Mouse (Mus musculus) hindbrain, embryonic 16.5 days (tissue): ENCODE measurements at regions not wholly inside any gene's neighbourhood (a gene's known extent, or its start where the extent isn't known, plus 50 kb on each side); places are given as distances from the start of the nearest gene placed in this dataset.
"Not testable (repeated sequence)": the region's sequence is repeated elsewhere in the genome, so short reads cannot be mapped to it uniquely, and the experiment has no call there.

ENCODE experiments used
- ATAC-seq: fragments of 200-750 bp; cut with Nextera tagmentation; 2 replicates; pipeline ENCODE4 v1.8.0; 2017; ENCODE audit warnings: moderate TSS enrichment, moderate library complexity
- H3K27ac ChIP-seq: fragments of 300-500 bp; sonication (generic); 2 replicates; pipeline ENCODE4 v1.5.1; 2014; ENCODE audit warnings: low read depth, mild to moderate bottlenecking, control low read depth, low read length, moderate library complexity
- H3K27me3 ChIP-seq: fragments of 300-500 bp; sonication (generic); replicated peaks from 2 replicates; pipeline ENCODE4 v1.6.1; 2014; ENCODE audit warnings: low read length; ENCODE audit not compliant: control insufficient read depth, insufficient read depth
- H3K36me3 ChIP-seq: fragments of 300-500 bp; sonication (generic); 2 replicates; pipeline ENCODE4 v1.6.1; 2014; ENCODE audit warnings: mild to moderate bottlenecking, low read length, moderate library complexity, mixed read lengths; ENCODE audit not compliant: control insufficient read depth, insufficient read depth
- H3K4me1 ChIP-seq: fragments of 300-500 bp; sonication (generic); 2 replicates; pipeline ENCODE4 v1.6.1; 2014; ENCODE audit warnings: low read depth, low read length; ENCODE audit not compliant: control insufficient read depth, insufficient read depth
- H3K4me2 ChIP-seq: fragments of 300-500 bp; sonication (generic); 2 replicates; pipeline ENCODE4 v1.6.1; 2014; ENCODE audit warnings: mild to moderate bottlenecking, low read length, control low read depth, moderate library complexity
- H3K4me3 ChIP-seq: fragments of 300-500 bp; sonication (generic); 2 replicates; pipeline ENCODE4 v1.5.1; 2014; ENCODE audit warnings: mild to moderate bottlenecking, low read length, control low read depth, moderate library complexity
- H3K9ac ChIP-seq: fragments of 300-500 bp; sonication (generic); 2 replicates; pipeline ENCODE4 v1.6.1; 2014; ENCODE audit warnings: low read depth, mild to moderate bottlenecking, control low read depth, low read length, moderate library complexity
- H3K9me3 ChIP-seq: fragments of 300-500 bp; sonication (generic); 2 replicates; pipeline ENCODE4 v1.6.1; 2014; ENCODE audit warnings: mild to moderate bottlenecking, low read length, moderate library complexity; ENCODE audit not compliant: control insufficient read depth
- WGBS: fragments of 180-500 bp; shearing (Covaris S2); extraction: QIAGEN DNeasy Blood & Tissue Kit; methylation state at CpG from one replicate; pipeline ENCODE4 v1.1.7; 2014; 5-methylcytosine and 5-hydroxymethylcytosine counted together

DNA sequence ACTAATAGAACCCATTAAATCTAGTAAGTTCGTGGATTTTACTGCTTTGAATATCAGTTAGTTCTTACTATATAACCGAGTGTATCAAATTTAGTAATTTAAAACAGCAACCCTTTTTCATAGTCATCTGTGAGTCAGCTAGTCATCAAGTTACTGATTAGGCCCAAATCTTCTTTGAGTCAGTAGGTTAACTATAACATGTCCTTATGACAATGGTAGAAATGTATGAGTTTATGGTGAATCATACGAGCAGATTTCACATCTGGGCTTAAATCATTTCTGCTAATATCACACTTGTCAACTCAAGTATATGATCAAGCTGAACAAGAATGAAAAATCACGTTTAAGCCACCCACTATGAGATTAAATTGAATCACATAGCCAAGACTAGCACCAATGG, 226.7 kb upstream of the Arx start:
- H3K4me2 ChIP-seq = no peak overlapping the region
- ATAC-seq = no peak
- WGBS = 76% methylated on average over 4 of the region's 4 CpGs

GRCm38 (mm10) chrX:93068884-93069283, 217.4 kb upstream of the Arx start:
- WGBS = 69% methylated on average over 7 of the region's 7 CpGs
- no peak overlapping the region for H3K9ac ChIP-seq
- no peak overlapping the region for H3K4me2 ChIP-seq
- no peak overlapping the region for H3K4me3 ChIP-seq
- H3K9me3 ChIP-seq = no peaks in the 10 kb centered on the region
- H3K36me3 ChIP-seq = no peaks in the 10 kb centered on the region
- no peaks in the 10 kb centered on the region for H3K4me1 ChIP-seq
- H3K27ac ChIP-seq = no peak overlapping the region
- ATAC-seq = no peak
- no peaks in the 10 kb centered on the region for H3K27me3 ChIP-seq

More for the DNA sequence above, 226.7 kb upstream of the Arx start:
- Histone ChIP-seq H3K9me3 (no peaks in the 10 kb centered on the region), H3K36me3 (no peaks in the 10 kb centered on the region), H3K4me1 (no peaks in the 10 kb centered on the region), H3K9ac (no peak overlapping the region), H3K27me3 (no peaks in the 10 kb centered on the region), H3K4me3 (no peak overlapping the region), H3K27ac (no peak overlapping the region)

GRCm38 (mm10) chrX:93069569-93070289, 216.5 kb upstream of the Arx start:
- Histone ChIP-seq H3K4me1 (no peaks in the 10 kb centered on the region), H3K27ac (no peak overlapping the region), H3K27me3 (no peaks in the 10 kb centered on the region), H3K36me3 (no peaks in the 10 kb centered on the region), H3K9me3 (no peaks in the 10 kb centered on the region), H3K9ac (no peak overlapping the region), H3K4me2 (peak overlapping the region; percentile 52), H3K4me3 (0 out of 2 replicates have a peak overlapping the region, but pooled peaks have one; percentile 19)
- peak; percentile 72 for ATAC-seq
- WGBS = 14% methylated on average over 13 of the region's 13 CpGs

- peak; percentile 83 for ATAC-seq
- Histone ChIP-seq H3K9me3 (no peaks in the 10 kb centered on the region), H3K4me3 (no peak overlapping the region), H3K36me3 (no peaks in the 10 kb centered on the region), H3K27ac (no peak overlapping the region), H3K27me3 (no peaks in the 10 kb centered on the region), H3K4me1 (no peaks in the 10 kb centered on the region), H3K9ac (no peak overlapping the region), H3K4me2 (peak overlapping the region; percentile 52)
- 33% methylated on average over 5 of the region's 5 CpGs for WGBS
Measured at GRCm38 (mm10) chrX:93070290-93070611, 216.0 kb upstream of the Arx start.

- no peak overlapping the region for H3K4me2 ChIP-seq
- no peak overlapping the region for H3K27ac ChIP-seq
- H3K9me3 ChIP-seq = no peaks in the 10 kb centered on the region
- H3K4me1 ChIP-seq = no peaks in the 10 kb centered on the region
- ATAC-seq = no peak
- WGBS = 25% methylated on average over 3 of the region's 3 CpGs
- H3K9ac ChIP-seq = no peak overlapping the region
- no peak overlapping the region for H3K4me3 ChIP-seq
- H3K36me3 ChIP-seq = no peaks in the 10 kb centered on the region
- no peaks in the 10 kb centered on the region for H3K27me3 ChIP-seq
Measured at GRCm38 (mm10) chrX:93088976-93089375, 197.3 kb upstream of the Arx start.

DNA sequence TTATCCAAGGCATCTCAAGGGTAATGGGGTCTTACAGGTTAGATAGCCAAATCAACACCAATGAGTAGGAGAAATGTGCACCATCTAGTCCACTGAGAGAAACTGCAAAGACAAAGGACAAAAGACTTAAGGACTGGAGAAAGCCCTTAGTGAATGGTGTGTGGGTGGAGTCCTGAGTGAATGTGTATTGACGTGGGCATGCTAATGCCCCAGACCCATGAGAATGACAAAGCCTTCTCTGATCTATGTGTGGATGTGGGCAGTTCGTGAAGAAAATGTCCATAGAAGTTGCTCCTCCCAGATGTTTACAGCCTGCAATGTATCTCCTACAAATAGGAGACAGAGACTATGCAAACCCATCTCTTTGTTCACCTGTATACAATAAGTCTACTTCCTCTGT, 188.7 kb upstream of the Arx start:
- ATAC-seq = no peak
- WGBS = 44% methylated on average over 2 of the region's 2 CpGs

GRCm38 (mm10) chrX:93107930-93108567, 178.2 kb upstream of the Arx start:
- Histone ChIP-seq H3K9me3 (no peaks in the 10 kb centered on the region), H3K27me3 (no peaks in the 10 kb centered on the region), H3K4me3 (no peak overlapping the region), H3K27ac (no peak overlapping the region), H3K4me1 (no peaks in the 10 kb centered on the region), H3K9ac (no peak overlapping the region), H3K4me2 (no peak overlapping the region), H3K36me3 (no peaks in the 10 kb centered on the region)
- no peak for ATAC-seq
- WGBS = 64% methylated on average over 4 of the region's 4 CpGs

More for the DNA sequence above, 188.7 kb upstream of the Arx start:
- no peaks in the 10 kb centered on the region for H3K9me3 ChIP-seq
- no peak overlapping the region for H3K4me2 ChIP-seq
- H3K4me3 ChIP-seq = no peak overlapping the region
- H3K9ac ChIP-seq = no peak overlapping the region
- no peaks in the 10 kb centered on the region for H3K27me3 ChIP-seq
- no peaks in the 10 kb centered on the region for H3K4me1 ChIP-seq
- H3K36me3 ChIP-seq = no peaks in the 10 kb centered on the region
- no peak overlapping the region for H3K27ac ChIP-seq

DNA sequence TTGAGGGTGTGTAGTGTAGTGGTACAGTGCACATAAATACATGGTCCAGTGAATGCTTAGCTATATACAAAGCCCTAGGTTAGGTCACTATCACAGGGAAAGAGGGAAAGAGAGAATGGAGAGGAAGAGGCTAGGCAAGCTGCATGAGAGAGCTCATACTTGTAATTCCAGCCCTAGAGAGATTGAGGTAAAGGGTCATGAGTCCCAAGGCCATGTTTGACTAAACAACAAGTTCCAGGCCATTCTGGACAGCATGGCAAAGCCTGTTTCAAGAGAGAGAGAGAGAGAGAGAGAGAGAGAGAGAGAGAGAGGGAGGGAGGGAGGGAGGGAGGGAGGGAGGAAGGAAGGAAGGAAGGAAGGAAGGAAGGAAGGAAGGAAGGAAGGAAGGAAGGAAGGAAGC, 131.9 kb upstream of the Arx start:
- not testable (repeated sequence) for H3K36me3 ChIP-seq, ATAC-seq, H3K27ac ChIP-seq, H3K4me3 ChIP-seq, H3K4me2 ChIP-seq, H3K27me3 ChIP-seq, H3K4me1 ChIP-seq, H3K9me3 ChIP-seq, H3K9ac ChIP-seq

- Histone ChIP-seq H3K27ac (no peak overlapping the region), H3K27me3 (no peaks in the 10 kb centered on the region)
- no peak for ATAC-seq
Measured at GRCm38 (mm10) chrX:93159105-93159504, 127.1 kb upstream of the Arx start.

More at GRCm38 (mm10) chrX:93159105-93159504, 127.1 kb upstream of the Arx start:
- H3K4me2 ChIP-seq = no peak overlapping the region
- H3K4me3 ChIP-seq = no peak overlapping the region
- no peaks in the 10 kb centered on the region for H3K4me1 ChIP-seq
- H3K9ac ChIP-seq = no peak overlapping the region
- H3K9me3 ChIP-seq = no peaks in the 10 kb centered on the region
- no peaks in the 10 kb centered on the region for H3K36me3 ChIP-seq
